Mouse (Mus musculus): ENCODE measurements around the gene 9130409I23Rik. TPM values are rescaled to one million over a fixed set of nuclear protein-coding genes. Genes with fewer than 3 reads are reported as not detected.
"Not testable (repeated sequence)": the region's sequence is repeated elsewhere in the genome, so short reads cannot be mapped to it uniquely, and the experiment has no call there.

Gene 9130409I23Rik
- polyA plus RNA-seq, 1 experiment, result not detected

DNA sequence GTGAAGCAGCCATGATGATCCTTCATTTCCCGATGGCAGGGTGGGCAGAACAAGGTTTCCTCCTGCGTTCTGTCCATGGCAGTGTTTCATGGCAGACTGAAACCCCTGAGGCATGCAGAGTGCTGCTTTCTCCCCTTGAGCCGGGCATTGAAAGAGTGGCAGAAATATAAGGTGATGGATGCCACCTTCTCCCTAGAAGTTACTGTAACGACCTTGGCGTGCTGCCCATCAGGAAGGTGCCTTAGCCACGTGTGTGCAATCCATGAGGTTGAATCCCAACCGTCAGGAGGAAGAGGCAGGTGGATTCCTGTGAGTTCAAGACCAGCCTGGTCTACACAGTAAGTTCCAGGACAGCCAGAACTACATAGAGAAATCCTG lies 29.6 kb upstream of the 9130409I23Rik start:
- WGBS, result 59% methylated on average over 7 of the region's 7 CpGs
- no peak for DNase-seq
- Histone ChIP-seq H3K4me3 (replicated peaks; ENCODE audit: extremely low read depth, low read depth, low read length) (no peak overlapping the region), H3K4me1 (ENCODE audit: control insufficient read depth, insufficient read depth, low read length) (no peaks in the 10 kb centered on the region)
- TF ChIP-seq CTCF (IDR thresholded peaks at IDR 0.05; ENCODE audit: insufficient read depth, low read length) (no peak), POLR2A (IDR thresholded peaks at IDR 0.05; ENCODE audit: borderline replicate concordance, extremely low read depth, low read depth, low read length) (no peak)

GRCm38 (mm10) chr1:181022265-181022664 lies 28.8 kb upstream of the 9130409I23Rik start:
- DNase-seq, result peak; percentile 51
- WGBS, result 8% methylated on average over 1 of the region's 1 CpGs
- Histone ChIP-seq H3K4me1 (ENCODE audit: control insufficient read depth, insufficient read depth, low read length) (no peaks in the 10 kb centered on the region), H3K4me3 (replicated peaks; ENCODE audit: extremely low read depth, low read depth, low read length) (no peak overlapping the region)
- TF ChIP-seq POLR2A (IDR thresholded peaks at IDR 0.05; ENCODE audit: borderline replicate concordance, extremely low read depth, low read depth, low read length), result no peak
- TF ChIP-seq CTCF (IDR thresholded peaks at IDR 0.05; ENCODE audit: insufficient read depth, low read length), result peak; percentile 72

DNA sequence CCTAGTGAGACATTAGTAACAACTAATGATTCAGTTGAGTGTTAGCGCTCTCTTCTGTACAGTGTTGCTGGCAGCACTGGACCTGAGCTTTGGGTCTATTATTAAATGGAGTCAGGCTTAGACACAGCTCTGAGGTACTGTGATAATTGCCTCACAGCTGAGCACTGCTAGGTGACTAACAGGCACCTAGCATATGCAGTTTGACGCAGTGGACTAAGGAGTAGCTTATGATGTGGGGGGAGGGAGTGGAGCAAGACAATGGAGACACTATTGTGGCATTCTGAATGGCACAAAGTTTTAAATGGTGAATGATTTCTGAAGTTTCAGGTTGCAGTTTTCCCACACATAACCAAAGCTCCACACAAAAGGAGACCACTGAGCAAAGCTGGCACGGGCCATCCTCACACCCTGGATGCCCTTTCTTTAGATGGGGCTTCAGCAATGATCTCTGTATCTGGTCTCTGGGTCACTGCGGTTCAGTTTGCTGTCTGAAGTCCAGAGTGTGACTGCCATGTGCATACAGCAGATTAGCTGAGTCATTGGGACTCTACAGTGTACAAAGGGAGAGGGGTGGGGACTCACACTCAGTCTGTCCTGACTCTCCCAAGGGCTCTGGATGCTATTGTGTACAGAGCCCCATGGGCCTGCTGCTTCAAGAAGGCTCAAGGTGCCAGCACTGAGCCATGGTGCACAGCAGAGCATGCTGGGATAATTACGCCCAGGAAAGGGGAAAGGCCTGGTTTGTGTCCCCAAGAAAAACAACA lies 15.8 kb upstream of the 9130409I23Rik start:
- 85% methylated on average over 5 of the region's 5 CpGs for WGBS
- DNase-seq; H3K4me1 ChIP-seq (ENCODE audit: control insufficient read depth, insufficient read depth, low read length): not testable (repeated sequence)

GRCm38 (mm10) chr1:181037623-181038022 lies 13.4 kb upstream of the 9130409I23Rik start:
- no peak overlapping the region for H3K4me3 ChIP-seq (replicated peaks; ENCODE audit: extremely low read depth, low read depth, low read length)
- no peak for DNase-seq
- H3K4me1 ChIP-seq (ENCODE audit: control insufficient read depth, insufficient read depth, low read length), result no peaks in the 10 kb centered on the region
- TF ChIP-seq POLR2A (IDR thresholded peaks at IDR 0.05; ENCODE audit: borderline replicate concordance, extremely low read depth, low read depth, low read length) (no peak), CTCF (IDR thresholded peaks at IDR 0.05; ENCODE audit: insufficient read depth, low read length) (no peak)
- WGBS, result 59% methylated on average over 4 of the region's 4 CpGs

More for the DNA sequence above, 15.8 kb upstream of the 9130409I23Rik start:
- H3K4me3 ChIP-seq (replicated peaks; ENCODE audit: extremely low read depth, low read depth, low read length), result not testable (repeated sequence)

- 4% methylated on average over 4 of the region's 4 CpGs for WGBS
- peak; percentile 30; the same call in 1 of the 2 replicates for TF ChIP-seq CTCF (IDR thresholded peaks at IDR 0.05; ENCODE audit: insufficient read depth, low read length)
- TF ChIP-seq POLR2A (IDR thresholded peaks at IDR 0.05; ENCODE audit: borderline replicate concordance, extremely low read depth, low read depth, low read length), result no peak
- no peaks in the 10 kb centered on the region for H3K4me1 ChIP-seq (ENCODE audit: control insufficient read depth, insufficient read depth, low read length)
- H3K4me3 ChIP-seq (replicated peaks; ENCODE audit: extremely low read depth, low read depth, low read length), result no peak overlapping the region
- DNase-seq, result peak; percentile 12
Measured at GRCm38 (mm10) chr1:181039652-181040051, 11.4 kb upstream of the 9130409I23Rik start.

- no peak for DNase-seq
- WGBS, result 51% methylated on average over 1 of the region's 1 CpGs
- TF ChIP-seq CTCF (IDR thresholded peaks at IDR 0.05; ENCODE audit: insufficient read depth, low read length) (no peak), POLR2A (IDR thresholded peaks at IDR 0.05; ENCODE audit: borderline replicate concordance, extremely low read depth, low read depth, low read length) (no peak)
- H3K4me1 ChIP-seq (ENCODE audit: control insufficient read depth, insufficient read depth, low read length), result no peaks in the 10 kb centered on the region
- H3K4me3 ChIP-seq (replicated peaks; ENCODE audit: extremely low read depth, low read depth, low read length), result no peak overlapping the region
Measured at GRCm38 (mm10) chr1:181047520-181047919, 3.5 kb upstream of the 9130409I23Rik start.

DNA sequence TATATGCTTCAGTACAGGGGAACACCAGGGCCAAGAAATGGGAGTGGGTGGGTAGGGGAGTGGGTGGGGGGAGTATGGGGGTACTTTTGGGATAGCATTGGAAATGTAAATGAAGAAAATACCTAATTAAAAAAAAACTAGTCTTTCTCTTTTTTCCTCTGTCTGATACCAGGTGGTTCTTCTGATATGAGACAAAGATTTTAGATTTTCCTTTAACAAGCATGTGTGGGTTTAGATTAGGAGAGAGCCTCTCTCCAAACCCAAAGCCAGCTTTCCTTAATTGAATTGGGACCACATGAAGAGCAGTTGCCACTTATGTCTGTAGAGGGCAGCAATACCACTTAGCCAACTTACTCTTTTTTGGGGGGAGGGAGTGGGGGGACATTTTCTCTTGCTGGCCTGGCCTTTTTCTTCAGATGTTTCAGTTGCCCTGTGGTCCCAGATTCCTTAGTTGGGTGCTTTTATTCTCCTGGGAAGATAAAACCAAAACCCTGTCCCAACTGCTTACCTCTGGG lies 1.7 kb upstream of the 9130409I23Rik start:
- Histone ChIP-seq H3K4me1 (ENCODE audit: control insufficient read depth, insufficient read depth, low read length) (no peaks in the 10 kb centered on the region), H3K4me3 (replicated peaks; ENCODE audit: extremely low read depth, low read depth, low read length) (no peak overlapping the region)
- TF ChIP-seq POLR2A (IDR thresholded peaks at IDR 0.05; ENCODE audit: borderline replicate concordance, extremely low read depth, low read depth, low read length) (no peak), CTCF (IDR thresholded peaks at IDR 0.05; ENCODE audit: insufficient read depth, low read length) (no peak)
- no peak for DNase-seq

DNA sequence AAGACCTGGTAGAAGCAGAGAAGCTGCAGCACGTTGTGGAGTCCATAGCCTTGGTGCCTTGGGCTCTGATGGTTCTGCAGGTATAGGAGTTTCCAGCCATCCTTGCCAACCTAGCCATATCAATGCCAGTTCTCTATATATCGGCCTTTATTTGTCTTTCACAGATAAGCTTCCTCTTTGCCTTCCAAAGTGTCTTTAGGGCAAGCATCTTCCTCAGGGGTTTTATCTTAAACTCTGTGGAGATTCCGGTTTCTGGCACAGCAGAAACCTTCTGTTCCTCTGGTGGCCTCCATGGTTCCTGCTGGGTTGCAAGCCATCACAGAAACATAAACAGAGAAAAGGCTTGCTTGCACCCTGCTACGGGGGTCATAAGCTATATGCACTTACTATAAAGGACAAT lies 1.9 kb downstream of the 9130409I23Rik start:
- no peaks in the 10 kb centered on the region for H3K4me1 ChIP-seq (ENCODE audit: control insufficient read depth, insufficient read depth, low read length)
- H3K4me3 ChIP-seq (replicated peaks; ENCODE audit: extremely low read depth, low read depth, low read length), result no peak overlapping the region
- TF ChIP-seq POLR2A (IDR thresholded peaks at IDR 0.05; ENCODE audit: borderline replicate concordance, extremely low read depth, low read depth, low read length) (no peak), CTCF (IDR thresholded peaks at IDR 0.05; ENCODE audit: insufficient read depth, low read length) (no peak)
- 70% methylated on average over 4 of the region's 4 CpGs for WGBS
- no peak for DNase-seq

GRCm38 (mm10) chr1:181061784-181062485 lies 10.9 kb downstream of the 9130409I23Rik start:
- Histone ChIP-seq H3K4me1 (ENCODE audit: control insufficient read depth, insufficient read depth, low read length) (no peaks in the 10 kb centered on the region), H3K4me3 (replicated peaks; ENCODE audit: extremely low read depth, low read depth, low read length) (no peak overlapping the region)
- 57% methylated on average over 3 of the region's 3 CpGs for whole genome bisulfite sequencing
- DNase-seq, result no peak
- TF ChIP-seq POLR2A (IDR thresholded peaks at IDR 0.05; ENCODE audit: borderline replicate concordance, extremely low read depth, low read depth, low read length) (no peak), CTCF (IDR thresholded peaks at IDR 0.05; ENCODE audit: insufficient read depth, low read length) (no peak)

- Histone ChIP-seq H3K4me3 (replicated peaks; ENCODE audit: extremely low read depth, low read depth, low read length) (no peak overlapping the region), H3K4me1 (ENCODE audit: control insufficient read depth, insufficient read depth, low read length) (no peaks in the 10 kb centered on the region)
- 63% methylated on average over 2 of the region's 2 CpGs for WGBS
- TF ChIP-seq POLR2A (IDR thresholded peaks at IDR 0.05; ENCODE audit: borderline replicate concordance, extremely low read depth, low read depth, low read length) (no peak), CTCF (IDR thresholded peaks at IDR 0.05; ENCODE audit: insufficient read depth, low read length) (no peak)
- DNase-seq, result no peak
Measured at GRCm38 (mm10) chr1:181063991-181064390, 13.0 kb downstream of the 9130409I23Rik start.

Data from lung, adult 2 months (tissue).